ENCODE assay signal across 8 mouse cellular contexts in the genomic region with DNA sequence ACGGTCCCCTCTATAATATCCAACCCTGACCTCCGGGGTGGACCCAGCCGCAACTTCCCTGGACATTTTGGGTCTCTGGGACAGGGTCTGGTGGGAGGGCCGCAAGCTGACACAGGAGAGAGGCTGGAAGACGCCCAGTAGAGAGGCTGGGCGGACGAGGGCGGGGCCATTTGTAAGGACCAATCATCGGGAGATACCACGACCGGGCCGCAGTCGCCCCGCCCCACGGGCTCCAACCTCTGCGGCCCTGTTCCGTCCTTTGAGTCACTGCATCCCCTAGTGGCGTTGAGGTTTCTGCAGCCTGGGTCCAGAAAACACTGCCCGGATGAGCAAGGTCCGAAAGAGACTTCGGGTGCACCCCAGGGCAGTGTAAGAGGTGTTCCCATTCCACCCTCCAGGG. TPM values are rescaled to one million over a fixed set of nuclear protein-coding genes. Genes with fewer than 3 reads are reported as not detected.
DNase-seq lines count a peak whose midpoint lies in the region; ATAC-seq and TF ChIP-seq lines count a peak whose summit lies in the region.

No protein-coding gene starts in this region.

- H3K27me3 ChIP-seq in E14TG2a.4 (ENCODE audit: insufficient read depth, low read length), result peaks cover 98% of the 10 kb centered on the region
- peaks cover 88% of the 10 kb centered on the region for H3K27me3 ChIP-seq in embryonic facial prominence, embryonic 14.5 days (replicated peaks; ENCODE audit: control insufficient read depth, insufficient read depth, low read length)
- peaks cover 82% of the 10 kb centered on the region for H3K27me3 ChIP-seq in lung, embryonic 14.5 days (ENCODE audit: insufficient read depth, low read length)
- peaks cover 69% of the 10 kb centered on the region for H3K27me3 ChIP-seq in neural tube, embryonic 15.5 days (replicated peaks)

- peak overlapping the region; percentile 65; the same call in 1 of the 2 replicates for H3K27ac ChIP-seq in embryonic facial prominence, embryonic 14.5 days (replicated peaks; ENCODE audit: low read depth, low read length)
- H3K27ac ChIP-seq in lung, embryonic 14.5 days (ENCODE audit: low read depth), result peak overlapping the region; percentile 42; the same call in 1 of the 2 replicates
- H3K27ac ChIP-seq in neural tube, embryonic 15.5 days (replicated peaks), result no peak overlapping the region

- no peaks in the 10 kb centered on the region for H3K9me3 ChIP-seq in E14TG2a.4 (ENCODE audit: low read length)
- no peaks in the 10 kb centered on the region for H3K9me3 ChIP-seq in embryonic facial prominence, embryonic 14.5 days (ENCODE audit: control insufficient read depth, low read length)
- no peaks in the 10 kb centered on the region for H3K9me3 ChIP-seq in lung, embryonic 14.5 days (ENCODE audit: low read depth, low read length)
- no peaks in the 10 kb centered on the region for H3K9me3 ChIP-seq in neural tube, embryonic 15.5 days (replicated peaks)

- peak overlapping the region; percentile 55 for H3K9ac ChIP-seq in embryonic facial prominence, embryonic 14.5 days (ENCODE audit: low read depth, low read length)
- H3K9ac ChIP-seq in lung, embryonic 14.5 days, result no peak overlapping the region
- H3K9ac ChIP-seq in neural tube, embryonic 15.5 days (replicated peaks), result no peak overlapping the region

- peak; percentile 84 for TF ChIP-seq CTCF in E14TG2a.4 (conservative IDR thresholded peaks at IDR 0.05; ENCODE audit: low read length)
- peak; percentile 94 for TF ChIP-seq CTCF in lung, embryonic 14.5 days (IDR thresholded peaks at IDR 0.05; ENCODE audit: low read depth)

- peak overlapping the region; percentile 77 for H3K4me2 ChIP-seq in embryonic facial prominence, embryonic 14.5 days (ENCODE audit: low read depth, low read length)
- peak overlapping the region; percentile 98 for H3K4me2 ChIP-seq in lung, embryonic 14.5 days
- peak overlapping the region; percentile 66 for H3K4me2 ChIP-seq in neural tube, embryonic 15.5 days

- H3K4me1 ChIP-seq in E14TG2a.4 (replicated peaks; ENCODE audit: low read depth, low read length), result peaks cover 76% of the 10 kb centered on the region
- H3K4me1 ChIP-seq in embryonic facial prominence, embryonic 14.5 days (ENCODE audit: control insufficient read depth, insufficient read depth, low read length), result peaks cover 27% of the 10 kb centered on the region; the same call in 1 of the 2 replicates
- H3K4me1 ChIP-seq in lung, embryonic 14.5 days (ENCODE audit: insufficient read depth), result peaks cover 7% of the 10 kb centered on the region; the same call in 1 of the 2 replicates
- H3K4me1 ChIP-seq in neural tube, embryonic 15.5 days, result peaks cover 44% of the 10 kb centered on the region

- ATAC-seq in embryonic facial prominence, embryonic 14.5 days (ENCODE audit: low read depth), result peak; percentile 95
- peak; percentile 97 for ATAC-seq in lung, embryonic 14.5 days (ENCODE audit: insufficient read depth)
- ATAC-seq in neural tube, embryonic 15.5 days (ENCODE audit: low FRiP score), result peak; percentile 78

- no peaks in the 10 kb centered on the region for H3K36me3 ChIP-seq in E14TG2a.4 (ENCODE audit: insufficient read depth, low read length)
- no peaks in the 10 kb centered on the region for H3K36me3 ChIP-seq in embryonic facial prominence, embryonic 14.5 days (ENCODE audit: control insufficient read depth, insufficient read depth, low read length)
- no peaks in the 10 kb centered on the region for H3K36me3 ChIP-seq in lung, embryonic 14.5 days (ENCODE audit: insufficient read depth)
- no peaks in the 10 kb centered on the region for H3K36me3 ChIP-seq in neural tube, embryonic 15.5 days

- DNase-seq in adrenal gland, postnatal 36 days, result peak; percentile 94 to 96
- peak; percentile 97 for DNase-seq in embryonic facial prominence, embryonic 14.5 days (ENCODE audit: low spot score)
- peak; percentile 91 for DNase-seq in heart, adult 9 months (ENCODE audit: low spot score in 2 of 2)
- peak; percentile 87 to 88 for DNase-seq in kidney, adult 8-10 months
- DNase-seq in lung, embryonic 14.5 days, result peak; percentile 98
- DNase-seq in thymus, postnatal 25 days, result peak; percentile 95

- peak overlapping the region; percentile 76 for H3K4me3 ChIP-seq in E14TG2a.4 (replicated peaks; ENCODE audit: low read length)
- H3K4me3 ChIP-seq in embryonic facial prominence, embryonic 14.5 days (ENCODE audit: low read depth, low read length), result peak overlapping the region; percentile 48
- H3K4me3 ChIP-seq in lung, embryonic 14.5 days (ENCODE audit: low read depth, low read length), result peak overlapping the region; percentile 49
- H3K4me3 ChIP-seq in neural tube, embryonic 15.5 days (replicated peaks), result peak overlapping the region; percentile 34

- 0% methylated on average over 21 of the region's 21 CpGs for WGBS in embryonic facial prominence, embryonic 14.5 days
- WGBS in lung, embryonic 14.5 days, result 1% methylated on average over 21 of the region's 21 CpGs
- WGBS in neural tube, embryonic 15.5 days, result under 1% methylated on average over 21 of the region's 21 CpGs

RNA-seq across cellular contexts. Expression of a gene that starts 1.6 kb away (rescaled TPM):
- under 1 TPM; 0.26 to 0.76 TPM for total RNA-seq in adrenal gland, postnatal 36 days (2021)
- 0.29 and 0.34 TPM in 2 replicates for polyA plus RNA-seq in embryonic facial prominence, embryonic 14.5 days (2014; fragmentation: Nextera tagmentation; extraction: Ambion mirVana)
- not detected in 2 replicates for polyA plus RNA-seq in lung, embryonic 14.5 days (2014; fragmentation: Nextera tagmentation; extraction: Ambion mirVana)
- 0.23 TPM in 1 of 2 replicates, not detected in the other for polyA plus RNA-seq in neural tube, embryonic 15.5 days (2015; fragmentation: Nextera tagmentation; extraction: Ambion mirVana)

RNA-seq across cellular contexts. Expression of a gene that starts 9.8 kb away (rescaled TPM):
- total RNA-seq in adrenal gland, postnatal 36 days (2021), result not detected
- 0.97 TPM in 1 of 2 replicates, not detected in the other for polyA plus RNA-seq in embryonic facial prominence, embryonic 14.5 days (2014; fragmentation: Nextera tagmentation; extraction: Ambion mirVana)
- not detected in 2 replicates for polyA plus RNA-seq in lung, embryonic 14.5 days (2014; fragmentation: Nextera tagmentation; extraction: Ambion mirVana)
- 0.49 TPM in 1 of 2 replicates, not detected in the other for polyA plus RNA-seq in neural tube, embryonic 15.5 days (2015; fragmentation: Nextera tagmentation; extraction: Ambion mirVana)

RNA-seq across cellular contexts. Expression of a gene that starts 10.3 kb away (rescaled TPM):
- 10 to 100 TPM; 12.8 to 13.5 TPM for total RNA-seq in adrenal gland, postnatal 36 days (2021)
- polyA plus RNA-seq in embryonic facial prominence, embryonic 14.5 days (2014; fragmentation: Nextera tagmentation; extraction: Ambion mirVana), result 15.7 and 23.1 TPM in 2 replicates
- polyA plus RNA-seq in lung, embryonic 14.5 days (2014; fragmentation: Nextera tagmentation; extraction: Ambion mirVana), result 2.9 and 3.4 TPM in 2 replicates
- polyA plus RNA-seq in neural tube, embryonic 15.5 days (2015; fragmentation: Nextera tagmentation; extraction: Ambion mirVana), result 15.6 and 16.0 TPM in 2 replicates
